Mouse (Mus musculus): Measurements from ENCODE around the gene Exog. TPM values are rescaled to one million over a fixed set of nuclear protein-coding genes. Genes with fewer than 3 reads are reported as not detected.

Gene Exog
- total and polyA plus RNA-seq, 3 experiments, result 2.8 to 15.0 (median 5.9) TPM

DNA sequence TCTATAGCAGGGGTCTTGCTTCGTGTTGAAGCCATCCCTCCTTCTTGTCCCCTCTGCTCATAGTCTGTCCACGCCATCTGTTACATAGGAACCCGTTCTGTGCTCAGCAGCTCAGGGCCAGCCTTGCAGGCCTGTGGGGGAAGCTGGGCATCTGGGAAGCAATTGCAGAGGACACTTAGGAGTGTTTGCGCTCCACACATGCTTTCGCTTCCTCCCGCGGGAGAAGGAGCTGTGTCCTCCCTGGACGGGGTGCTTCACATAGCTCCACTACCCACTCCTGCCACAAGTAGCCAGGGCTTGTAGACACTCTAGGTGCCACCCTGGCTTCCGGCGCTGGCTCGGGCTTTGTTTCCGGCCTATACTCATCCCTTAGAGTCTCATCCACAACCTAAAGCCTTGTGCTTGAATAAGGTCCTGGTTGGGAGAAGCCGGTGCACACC, 18.7 kb upstream of the Exog start:
- DNase-seq (ENCODE audit: low spot score) (no peak), ATAC-seq (ENCODE audit: extremely low read depth, insufficient number of reproducible peaks, low FRiP score, poor library complexity, severe bottlenecking) (no peak)
- Histone ChIP-seq H3K4me1 (ENCODE audit: insufficient read depth, low read depth, low read length) (peaks cover 9% of the 10 kb centered on the region; the same call in 1 of the 2 replicates), H3K9me3 (replicated peaks) (no peaks in the 10 kb centered on the region), H3K36me3 (replicated peaks) (peaks cover 25% of the 10 kb centered on the region), H3K4me3 (ENCODE audit: low read depth, low read length) (no peak overlapping the region), H3K27me3 (ENCODE audit: insufficient read depth, low read length) (no peaks in the 10 kb centered on the region)
- no peak for TF ChIP-seq CTCF (IDR thresholded peaks at IDR 0.05; ENCODE audit: low read depth, low read length)
- no peak for TF ChIP-seq GATA1 (IDR thresholded peaks at IDR 0.05; ENCODE audit: borderline replicate concordance, low read length)
- no peak for TF ChIP-seq POLR2AphosphoS5 (IDR thresholded peaks at IDR 0.05; ENCODE audit: insufficient replicate concordance, low read depth, low read length)
- TF ChIP-seq TAL1 (conservative IDR thresholded peaks at IDR 0.05; ENCODE audit: low read depth, low read length), result no peak
- TF ChIP-seq GATA2 (IDR thresholded peaks at IDR 0.05; ENCODE audit: borderline replicate concordance, low read depth, low read length), result no peak

DNA sequence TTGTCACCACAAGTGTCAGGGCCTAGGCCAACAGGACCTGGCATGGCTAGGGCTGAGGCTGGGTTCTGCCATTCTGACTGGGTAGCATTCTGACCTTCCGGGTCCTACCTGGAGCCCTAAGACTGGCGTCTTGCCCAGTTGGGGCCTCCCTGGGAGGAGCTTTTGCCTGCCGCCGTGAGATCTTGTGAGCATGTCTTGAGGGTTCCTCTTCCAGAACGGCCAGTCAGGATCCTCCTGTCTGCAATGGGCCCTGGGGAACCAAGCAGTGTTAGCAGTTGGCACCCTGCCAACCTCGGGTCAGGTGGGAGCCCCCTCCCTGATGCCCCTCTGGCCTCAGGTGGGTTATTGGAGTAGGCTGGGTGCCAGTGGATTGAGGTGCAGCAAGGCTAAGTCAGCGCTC, 18.3 kb upstream of the Exog start:
- ATAC-seq (ENCODE audit: extremely low read depth, insufficient number of reproducible peaks, low FRiP score, poor library complexity, severe bottlenecking), result no peak
- Histone ChIP-seq H3K4me3 (ENCODE audit: low read depth, low read length) (no peak overlapping the region), H3K4me1 (ENCODE audit: insufficient read depth, low read depth, low read length) (peaks cover 11% of the 10 kb centered on the region; the same call in 1 of the 2 replicates), H3K9me3 (replicated peaks) (no peaks in the 10 kb centered on the region), H3K36me3 (replicated peaks) (peaks cover 28% of the 10 kb centered on the region), H3K27me3 (ENCODE audit: insufficient read depth, low read length) (no peaks in the 10 kb centered on the region)
- no peak for TF ChIP-seq GATA1 (IDR thresholded peaks at IDR 0.05; ENCODE audit: borderline replicate concordance, low read length)
- no peak for TF ChIP-seq CTCF (IDR thresholded peaks at IDR 0.05; ENCODE audit: low read depth, low read length)
- no peak for TF ChIP-seq POLR2AphosphoS5 (IDR thresholded peaks at IDR 0.05; ENCODE audit: insufficient replicate concordance, low read depth, low read length)
- TF ChIP-seq TAL1 (conservative IDR thresholded peaks at IDR 0.05; ENCODE audit: low read depth, low read length), result no peak
- TF ChIP-seq GATA2 (IDR thresholded peaks at IDR 0.05; ENCODE audit: borderline replicate concordance, low read depth, low read length), result no peak
- no peak for DNase-seq (ENCODE audit: low spot score)

DNA sequence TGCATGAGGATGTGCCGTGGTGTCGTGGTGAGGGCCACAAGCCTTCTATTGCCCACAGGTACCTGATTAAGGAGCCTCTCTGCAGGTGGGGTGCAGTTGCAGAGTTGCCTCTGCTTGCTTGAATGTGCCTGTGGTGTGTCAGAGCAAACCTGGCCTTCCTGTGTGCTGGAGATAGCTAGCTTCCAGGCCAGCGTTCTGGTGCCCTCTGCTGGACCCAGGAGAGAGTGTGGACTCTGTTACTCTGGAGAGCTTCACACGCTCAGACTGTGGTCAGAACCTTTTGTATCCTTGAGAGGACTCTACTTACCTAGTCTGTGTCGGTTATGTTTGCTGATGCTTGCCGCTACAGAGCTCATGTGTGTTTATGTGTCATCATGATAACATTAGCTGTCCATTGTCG, 14.4 kb upstream of the Exog start:
- H3K36me3 ChIP-seq (replicated peaks), result peaks cover 49% of the 10 kb centered on the region
- TF ChIP-seq GATA1 (IDR thresholded peaks at IDR 0.05; ENCODE audit: borderline replicate concordance, low read length), result no peak
- peak; percentile 58; the same call in 1 of the 2 replicates for TF ChIP-seq CTCF (IDR thresholded peaks at IDR 0.05; ENCODE audit: low read depth, low read length)
- TF ChIP-seq TAL1 (conservative IDR thresholded peaks at IDR 0.05; ENCODE audit: low read depth, low read length), result no peak
- TF ChIP-seq GATA2 (IDR thresholded peaks at IDR 0.05; ENCODE audit: borderline replicate concordance, low read depth, low read length), result no peak
- TF ChIP-seq POLR2AphosphoS5 (IDR thresholded peaks at IDR 0.05; ENCODE audit: insufficient replicate concordance, low read depth, low read length), result no peak
- ATAC-seq (ENCODE audit: extremely low read depth, insufficient number of reproducible peaks, low FRiP score, poor library complexity, severe bottlenecking) (peak; percentile 81), DNase-seq (ENCODE audit: low spot score) (peak; percentile 55)
- no peaks in the 10 kb centered on the region for H3K9me3 ChIP-seq (replicated peaks)
- no peak overlapping the region; the same call in 1 of the 2 replicates for H3K4me3 ChIP-seq (ENCODE audit: low read depth, low read length)
- H3K4me1 ChIP-seq (ENCODE audit: insufficient read depth, low read depth, low read length), result peaks cover 11% of the 10 kb centered on the region; the same call in 1 of the 2 replicates
- no peaks in the 10 kb centered on the region for H3K27me3 ChIP-seq (ENCODE audit: insufficient read depth, low read length)

DNA sequence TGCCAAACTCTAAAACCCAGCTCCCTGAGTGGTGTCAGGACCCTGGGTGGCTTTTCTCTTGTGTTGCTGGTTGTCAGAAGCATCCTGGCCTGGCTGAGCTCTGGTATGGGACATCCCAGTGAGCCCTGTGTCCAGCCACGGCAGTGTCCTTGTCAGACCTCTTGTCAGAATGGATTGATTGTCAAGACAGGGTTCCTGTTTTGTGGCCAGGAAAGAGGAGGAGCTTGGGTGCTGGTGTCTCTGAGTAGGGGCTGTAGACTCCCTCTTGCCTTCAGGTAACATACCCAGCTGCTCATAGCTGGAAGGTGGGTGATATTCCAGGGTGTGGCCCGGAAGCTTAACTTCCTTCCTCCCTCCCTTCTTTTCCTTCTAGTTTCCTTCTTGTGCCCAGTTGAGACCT, 8.9 kb upstream of the Exog start:
- Histone ChIP-seq H3K36me3 (replicated peaks) (peaks cover 25% of the 10 kb centered on the region), H3K27me3 (ENCODE audit: insufficient read depth, low read length) (peaks cover 5% of the 10 kb centered on the region; the same call in 1 of the 2 replicates), H3K9me3 (replicated peaks) (no peaks in the 10 kb centered on the region), H3K4me3 (ENCODE audit: low read depth, low read length) (no peak overlapping the region), H3K4me1 (ENCODE audit: insufficient read depth, low read depth, low read length) (peaks cover 2% of the 10 kb centered on the region; the same call in 1 of the 2 replicates)
- TF ChIP-seq CTCF (IDR thresholded peaks at IDR 0.05; ENCODE audit: low read depth, low read length) (no peak), TAL1 (conservative IDR thresholded peaks at IDR 0.05; ENCODE audit: low read depth, low read length) (no peak), POLR2AphosphoS5 (IDR thresholded peaks at IDR 0.05; ENCODE audit: insufficient replicate concordance, low read depth, low read length) (no peak), GATA1 (IDR thresholded peaks at IDR 0.05; ENCODE audit: borderline replicate concordance, low read length) (no peak), GATA2 (IDR thresholded peaks at IDR 0.05; ENCODE audit: borderline replicate concordance, low read depth, low read length) (no peak)
- DNase-seq (ENCODE audit: low spot score), result no peak
- no peak for ATAC-seq (ENCODE audit: extremely low read depth, insufficient number of reproducible peaks, low FRiP score, poor library complexity, severe bottlenecking)

DNA sequence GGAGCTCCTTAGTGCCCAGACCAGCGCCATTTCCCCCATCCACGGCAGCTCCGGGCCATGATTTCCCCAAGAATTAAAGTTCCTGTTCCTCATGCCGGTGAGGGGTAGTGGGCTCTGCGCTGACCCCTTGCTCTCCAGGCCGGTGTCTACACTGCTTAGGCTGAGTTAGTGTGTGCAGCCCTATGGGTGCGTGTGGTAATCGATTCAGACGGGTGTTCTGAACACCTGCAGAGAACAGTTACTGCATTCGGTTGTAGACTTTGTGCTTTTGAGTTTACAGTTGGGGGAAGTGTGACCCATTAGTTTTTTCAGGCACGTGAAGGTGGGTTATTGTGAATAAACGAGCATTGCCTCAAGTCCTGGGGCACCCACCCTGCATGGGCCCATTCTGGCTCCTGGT, 6.7 kb upstream of the Exog start:
- TF ChIP-seq GATA1 (IDR thresholded peaks at IDR 0.05; ENCODE audit: borderline replicate concordance, low read length) (no peak), POLR2AphosphoS5 (IDR thresholded peaks at IDR 0.05; ENCODE audit: insufficient replicate concordance, low read depth, low read length) (no peak), TAL1 (conservative IDR thresholded peaks at IDR 0.05; ENCODE audit: low read depth, low read length) (no peak), GATA2 (IDR thresholded peaks at IDR 0.05; ENCODE audit: borderline replicate concordance, low read depth, low read length) (no peak), CTCF (IDR thresholded peaks at IDR 0.05; ENCODE audit: low read depth, low read length) (no peak)
- no peak for DNase-seq (ENCODE audit: low spot score)
- H3K36me3 ChIP-seq (replicated peaks), result peaks cover 9% of the 10 kb centered on the region
- no peak for ATAC-seq (ENCODE audit: extremely low read depth, insufficient number of reproducible peaks, low FRiP score, poor library complexity, severe bottlenecking)
- no peaks in the 10 kb centered on the region for H3K4me1 ChIP-seq (ENCODE audit: insufficient read depth, low read depth, low read length)
- peaks cover 7% of the 10 kb centered on the region; the same call in 1 of the 2 replicates for H3K27me3 ChIP-seq (ENCODE audit: insufficient read depth, low read length)
- no peak overlapping the region for H3K4me3 ChIP-seq (ENCODE audit: low read depth, low read length)
- H3K9me3 ChIP-seq (replicated peaks), result no peaks in the 10 kb centered on the region

DNA sequence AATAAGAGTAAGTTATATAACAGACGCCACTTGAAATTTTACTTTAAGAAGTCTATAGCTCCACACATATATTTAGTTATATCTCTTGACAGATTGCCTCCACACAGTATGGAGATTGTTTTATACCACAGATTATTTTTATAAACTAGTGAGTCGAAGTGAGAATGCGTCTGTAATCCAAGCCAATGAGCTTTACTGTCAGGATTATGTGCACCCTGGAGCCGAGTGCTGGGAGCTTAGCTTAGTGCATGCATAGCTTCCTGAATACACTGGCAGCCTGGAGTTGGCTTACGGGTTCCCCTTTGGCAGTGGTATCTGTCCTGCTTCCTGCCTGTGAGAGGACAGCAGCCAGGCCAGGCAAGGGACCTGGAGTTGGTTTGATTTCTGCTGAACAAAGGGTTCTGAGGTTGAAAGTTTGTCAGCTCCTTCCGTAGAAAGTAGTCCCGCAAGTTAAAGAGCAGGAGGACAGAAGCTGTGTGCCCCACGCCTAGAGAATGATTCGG, 6.2 kb upstream of the Exog start:
- ATAC-seq (ENCODE audit: extremely low read depth, insufficient number of reproducible peaks, low FRiP score, poor library complexity, severe bottlenecking), result no peak
- peaks cover 7% of the 10 kb centered on the region; the same call in 1 of the 2 replicates for H3K27me3 ChIP-seq (ENCODE audit: insufficient read depth, low read length)
- H3K4me1 ChIP-seq (ENCODE audit: insufficient read depth, low read depth, low read length), result no peaks in the 10 kb centered on the region
- H3K4me3 ChIP-seq (ENCODE audit: low read depth, low read length), result no peak overlapping the region
- DNase-seq (ENCODE audit: low spot score), result no peak
- peaks cover 7% of the 10 kb centered on the region for H3K36me3 ChIP-seq (replicated peaks)
- H3K9me3 ChIP-seq (replicated peaks), result no peaks in the 10 kb centered on the region
- no peak for TF ChIP-seq GATA1 (IDR thresholded peaks at IDR 0.05; ENCODE audit: borderline replicate concordance, low read length)
- no peak for TF ChIP-seq CTCF (IDR thresholded peaks at IDR 0.05; ENCODE audit: low read depth, low read length)
- TF ChIP-seq GATA2 (IDR thresholded peaks at IDR 0.05; ENCODE audit: borderline replicate concordance, low read depth, low read length), result no peak
- no peak for TF ChIP-seq TAL1 (conservative IDR thresholded peaks at IDR 0.05; ENCODE audit: low read depth, low read length)
- no peak for TF ChIP-seq POLR2AphosphoS5 (IDR thresholded peaks at IDR 0.05; ENCODE audit: insufficient replicate concordance, low read depth, low read length)

All from G1E (cell line).